Mouse (Mus musculus) left cerebral cortex, postnatal 14 days (tissue): ENCODE measurements around the gene Plac8. TPM values are rescaled to one million over a fixed set of nuclear protein-coding genes. Genes with fewer than 3 reads are reported as not detected.

Experiments
- DNase-seq, 2 experiments: peaks; one replicate each; pipeline ENCODE4 v3.0.0; 2021 to 2022; ENCODE audit warnings: low spot score in 2 of 2, mixed read lengths in 1 of 2
- intact Hi-C: fragments of 180-260 bp; cut with DNase I; formaldehyde crosslinking; loops from one replicate; pipeline ENCODE4 v1.15.1; 2025
- total RNA-seq, 2 experiments: library from RNA; stranded (reverse); gene quantifications; 2 replicates each; pipeline ENCODE4 v1.2.3; 2021

The Plac8 gene
- total RNA-seq, 2 experiments from 2014 or later: not detected

- DNase-seq: peak; percentile 15 to 42
- intact Hi-C loops: no loop called here
These were observed 10.4 kb upstream of the Plac8 start for GRCm38 (mm10) chr5:100582435-100582826.

GRCm38 (mm10) chr5:100581622-100582434 is 9.8 kb upstream of the Plac8 start:
- intact Hi-C loops: no loop called here
- DNase-seq: no peak

GRCm38 (mm10) chr5:100578863-100579411 is 6.9 kb upstream of the Plac8 start:
- intact Hi-C loops: no loop called here
- DNase-seq: no peak

GRCm38 (mm10) chr5:100574771-100575170 is 2.7 kb upstream of the Plac8 start:
- DNase-seq: no peak
- intact Hi-C loops: no loop called here

GRCm38 (mm10) chr5:100573256-100573655 is 1.2 kb upstream of the Plac8 start:
- intact Hi-C loops: no loop called here
- DNase-seq: no peak

- no peak for DNase-seq
- intact Hi-C loops: no loop called here
These were observed 1.3 kb downstream of the Plac8 start for GRCm38 (mm10) chr5:100570716-100571115.

GRCm38 (mm10) chr5:100569997-100570595 is 1.9 kb downstream of the Plac8 start:
- DNase-seq: no peak
- intact Hi-C loops: no loop called here

GRCm38 (mm10) chr5:100569250-100569934 is 2.7 kb downstream of the Plac8 start:
- DNase-seq: no peak
- intact Hi-C loops: no loop called here

- intact Hi-C loops: no loop called here
- DNase-seq: no peak
These were observed 3.2 kb downstream of the Plac8 start for GRCm38 (mm10) chr5:100568802-100569201.

GRCm38 (mm10) chr5:100568177-100568576 is 3.9 kb downstream of the Plac8 start:
- DNase-seq: no peak
- intact Hi-C loops: no loop called here

- intact Hi-C loops: no loop called here
- no peak for DNase-seq
These were observed 4.6 kb downstream of the Plac8 start for GRCm38 (mm10) chr5:100567258-100568032.

- no peak for DNase-seq
- intact Hi-C loops: no loop called here
These were observed 5.2 kb downstream of the Plac8 start for GRCm38 (mm10) chr5:100566798-100567197.

- intact Hi-C loops: loop anchor here (5.0 kb wide), 1 partner anchor 100 kb away; no protein-coding TSS in a partner anchor
These were observed 9.3 kb downstream of the Plac8 start for GRCm38 (mm10) chr5:100562702-100563101.

GRCm38 (mm10) chr5:100559357-100559756 is 12.7 kb downstream of the Plac8 start:
- DNase-seq: no peak
- intact Hi-C loops: no loop called here

More at GRCm38 (mm10) chr5:100562702-100563101, 9.3 kb downstream of the Plac8 start:
- DNase-seq: no peak

GRCm38 (mm10) chr5:100558783-100559182 is 13.3 kb downstream of the Plac8 start:
- no peak for DNase-seq
- intact Hi-C loops: no loop called here

GRCm38 (mm10) chr5:100557537-100557936 is 14.5 kb downstream of the Plac8 start:
- no peak for DNase-seq
- intact Hi-C loops: no loop called here

- no peak for DNase-seq
- intact Hi-C loops: no loop called here
These were observed 15.0 kb downstream of the Plac8 start for GRCm38 (mm10) chr5:100557019-100557418.

GRCm38 (mm10) chr5:100553426-100553825 is 18.6 kb downstream of the Plac8 start:
- DNase-seq: no peak
- intact Hi-C loops: no loop called here

GRCm38 (mm10) chr5:100551952-100552351 is 20.1 kb downstream of the Plac8 start:
- no peak for DNase-seq
- intact Hi-C loops: no loop called here
